Mouse (Mus musculus) layer of hippocampus, adult 11-12 months (tissue): ENCODE results near the gene Izumo1.

Experiments used
- DNase-seq: peaks from one replicate; pipeline ENCODE4 v3.0.0; 2022; ENCODE audit warnings: low spot score

Izumo1 gene

DNA sequence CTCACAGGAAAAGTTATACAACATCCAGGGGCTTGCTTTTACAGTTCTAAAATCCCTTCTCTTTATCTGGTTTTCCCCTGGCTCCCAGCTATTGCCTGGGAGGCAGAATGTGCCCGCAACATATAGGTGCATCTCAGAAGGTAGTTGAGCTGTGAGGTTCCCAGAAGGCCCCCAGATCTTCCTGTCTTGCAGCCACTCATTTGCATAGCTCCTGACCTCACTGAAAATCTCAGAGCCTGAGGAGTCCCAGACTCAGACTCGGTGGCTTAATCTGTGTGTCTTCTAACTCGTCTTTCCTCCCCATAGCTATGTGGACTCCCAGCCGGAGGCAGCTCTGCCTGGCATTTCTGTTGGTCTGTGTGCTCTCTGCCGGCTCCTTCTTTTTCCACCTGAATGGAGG lies 3.3 kb upstream of the Izumo1 start:
- DNase-seq: no peak

DNA sequence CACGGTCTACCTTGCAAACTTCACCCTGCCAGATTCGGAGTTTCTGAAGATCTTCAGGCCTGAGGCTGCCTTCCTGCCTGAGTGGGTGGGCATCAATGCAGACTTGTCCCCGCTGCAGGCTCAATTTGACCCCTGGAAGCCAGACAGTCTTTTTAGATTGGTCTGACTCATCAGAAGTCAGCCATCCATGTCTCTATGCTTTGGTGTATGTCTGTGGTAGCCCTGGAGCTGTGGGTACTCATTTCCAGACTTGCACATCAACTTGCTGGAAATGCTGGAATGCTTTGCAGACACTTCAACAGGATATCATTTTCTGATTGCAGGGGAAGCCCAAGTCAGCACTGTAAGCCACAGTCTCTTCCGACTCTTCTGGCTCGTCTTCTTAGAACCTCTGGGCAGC lies 2.0 kb upstream of the Izumo1 start:
- DNase-seq: no peak

DNA sequence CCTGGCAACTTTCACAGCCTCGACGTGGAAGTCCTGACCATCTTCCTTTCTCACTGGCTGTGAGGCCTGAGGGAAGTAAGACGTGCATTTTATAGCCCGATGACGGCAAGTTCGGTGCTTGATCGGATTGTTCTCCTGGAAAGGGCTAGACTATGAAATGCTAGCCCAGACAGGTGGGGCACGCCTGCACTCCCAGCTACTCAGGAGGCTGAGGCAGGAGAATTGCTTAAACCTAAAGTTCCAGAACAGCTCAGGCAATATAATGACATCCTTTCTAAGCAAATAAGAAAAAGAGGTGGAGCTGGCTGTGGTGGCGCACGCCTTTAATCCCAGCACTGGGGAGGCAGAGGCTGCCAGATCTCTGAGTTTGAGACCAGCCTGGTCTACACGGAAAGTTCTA lies 1.9 kb downstream of the Izumo1 start:
- DNase-seq: no peak

DNA sequence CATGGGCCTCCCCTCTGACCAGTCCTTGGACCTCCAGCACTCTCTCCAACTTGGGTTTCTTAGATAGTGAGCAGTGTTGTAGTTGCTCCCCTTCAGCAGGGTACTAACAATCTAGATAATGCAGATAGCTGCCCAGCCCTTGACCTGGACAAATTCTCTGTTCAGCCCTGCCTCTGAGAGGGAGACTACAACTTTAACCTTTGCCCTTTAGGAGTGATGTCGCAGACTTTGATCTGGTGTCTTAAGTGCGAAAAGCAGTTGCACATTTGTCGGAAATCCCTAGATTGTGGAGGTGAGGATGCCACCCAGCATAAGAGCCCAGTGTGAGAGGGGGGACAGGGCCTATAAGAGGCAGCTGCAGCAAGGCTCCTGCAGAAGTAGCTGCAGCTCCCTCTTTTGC lies 3.1 kb downstream of the Izumo1 start:
- DNase-seq: no peak

DNA sequence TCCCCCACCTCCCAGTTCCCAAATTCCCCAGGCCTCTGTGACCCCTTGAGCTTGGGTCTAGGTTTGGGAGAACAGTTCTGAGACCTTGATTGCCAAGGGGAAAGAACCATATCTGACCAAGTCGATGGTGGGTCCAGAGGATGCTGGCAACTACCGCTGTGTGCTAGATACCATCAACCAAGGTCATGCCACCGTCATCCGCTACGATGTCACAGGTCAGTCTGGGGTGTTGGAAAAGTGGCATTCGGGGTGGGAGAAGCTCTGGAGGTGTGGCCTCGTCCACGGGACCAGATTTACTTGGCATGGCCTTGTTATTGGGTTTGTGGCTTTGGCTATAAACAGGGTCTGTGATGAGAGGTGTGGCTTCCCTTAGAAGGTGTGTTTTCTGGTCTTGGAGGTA lies 3.9 kb downstream of the Izumo1 start:
- no peak for DNase-seq

DNA sequence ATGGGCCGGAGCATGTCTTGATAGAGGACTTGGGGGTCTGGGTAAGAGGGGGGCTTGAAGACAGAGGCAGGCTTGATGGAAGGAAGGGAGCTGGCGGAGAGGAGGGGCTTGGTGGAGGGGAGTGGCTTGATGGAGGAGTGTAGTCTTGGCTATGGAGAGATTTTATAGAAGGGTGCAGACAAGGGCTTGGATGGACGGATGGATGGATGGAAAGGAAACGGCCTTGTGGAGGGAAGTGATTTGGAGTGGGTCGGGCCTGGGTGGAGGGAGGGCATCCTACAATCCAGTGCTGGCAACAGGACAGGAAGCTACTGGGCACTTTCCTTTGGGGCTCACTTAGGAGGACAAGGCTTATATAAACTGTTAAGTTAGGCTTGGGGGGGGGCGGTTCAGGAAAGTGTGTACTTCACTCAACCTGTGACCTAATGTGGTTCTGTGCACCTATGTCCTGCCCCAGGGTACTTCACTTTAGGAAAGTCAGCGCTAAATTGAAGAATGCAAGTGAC lies 5.0 kb downstream of the Izumo1 start:
- DNase-seq: no peak

DNA sequence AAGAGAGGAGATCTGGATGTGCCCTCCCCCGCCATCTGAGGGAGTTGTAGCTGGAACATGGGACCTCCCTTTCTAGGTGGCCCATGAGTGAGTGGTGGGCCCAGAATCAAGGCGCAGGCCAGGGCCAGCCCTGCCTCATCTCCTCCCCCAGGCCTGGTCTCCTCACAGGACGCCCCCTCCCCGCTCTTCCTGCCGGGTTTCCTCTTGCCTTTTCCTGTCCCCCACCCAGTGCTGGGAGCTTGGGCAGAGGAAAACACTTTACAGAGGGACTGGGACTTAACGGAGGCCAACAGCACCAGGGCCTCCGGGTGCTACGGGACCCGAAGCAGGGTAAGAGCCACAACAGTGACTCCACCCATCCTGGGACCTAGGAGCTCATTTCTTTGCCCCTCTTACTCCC lies 5.7 kb downstream of the Izumo1 start, which contains the start of gene Rasip1:
Gene Rasip1 (plus strand): TSS at position 228 of the 400 bp plus-strand sequence.
- DNase-seq: no peak

DNA sequence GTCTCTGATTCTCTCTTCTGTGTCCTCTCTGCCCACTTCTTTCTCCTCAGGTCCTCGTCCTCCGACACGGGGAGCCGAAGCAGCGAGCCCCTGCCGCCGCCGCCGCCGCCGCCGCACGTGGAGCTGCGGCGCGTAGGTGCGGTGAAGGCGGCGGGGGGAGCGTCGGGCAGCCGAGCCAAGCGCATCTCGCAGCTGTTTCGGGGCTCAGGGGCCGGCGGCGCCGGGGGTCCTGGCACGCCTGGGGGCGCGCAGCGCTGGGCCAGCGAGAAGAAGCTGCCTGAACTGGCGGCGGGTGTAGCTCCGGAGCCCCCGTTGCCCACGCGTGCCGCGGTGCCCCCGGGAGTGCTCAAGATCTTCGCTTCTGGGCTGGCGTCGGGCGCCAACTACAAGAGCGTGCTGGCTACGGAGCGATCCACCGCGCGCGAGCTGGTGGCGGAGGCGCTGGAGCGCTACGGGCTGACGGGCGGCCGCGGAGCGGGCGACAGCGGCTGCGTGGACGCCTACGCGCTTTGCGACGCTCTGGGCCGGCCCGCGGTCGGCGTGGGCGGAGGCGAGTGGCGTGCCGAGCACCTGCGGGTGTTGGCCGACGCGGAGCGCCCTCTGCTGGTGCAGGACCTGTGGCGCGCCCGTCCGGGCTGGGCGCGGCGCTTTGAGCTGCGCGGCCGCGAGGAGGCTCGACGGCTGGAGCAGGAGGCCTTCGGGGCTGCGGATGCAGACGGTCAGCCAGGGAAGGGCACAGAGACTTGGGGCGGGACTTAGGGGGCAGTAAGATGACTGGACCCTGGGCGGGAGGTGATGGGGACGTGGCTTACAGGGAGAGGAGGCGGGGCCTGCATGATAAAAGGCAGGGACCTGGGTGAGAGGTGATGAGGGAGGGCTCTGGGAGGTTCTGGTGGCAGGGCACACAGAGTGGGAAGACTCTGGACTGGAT lies 7.0 kb downstream of the Izumo1 start:
- DNase-seq: peak; percentile 83

DNA sequence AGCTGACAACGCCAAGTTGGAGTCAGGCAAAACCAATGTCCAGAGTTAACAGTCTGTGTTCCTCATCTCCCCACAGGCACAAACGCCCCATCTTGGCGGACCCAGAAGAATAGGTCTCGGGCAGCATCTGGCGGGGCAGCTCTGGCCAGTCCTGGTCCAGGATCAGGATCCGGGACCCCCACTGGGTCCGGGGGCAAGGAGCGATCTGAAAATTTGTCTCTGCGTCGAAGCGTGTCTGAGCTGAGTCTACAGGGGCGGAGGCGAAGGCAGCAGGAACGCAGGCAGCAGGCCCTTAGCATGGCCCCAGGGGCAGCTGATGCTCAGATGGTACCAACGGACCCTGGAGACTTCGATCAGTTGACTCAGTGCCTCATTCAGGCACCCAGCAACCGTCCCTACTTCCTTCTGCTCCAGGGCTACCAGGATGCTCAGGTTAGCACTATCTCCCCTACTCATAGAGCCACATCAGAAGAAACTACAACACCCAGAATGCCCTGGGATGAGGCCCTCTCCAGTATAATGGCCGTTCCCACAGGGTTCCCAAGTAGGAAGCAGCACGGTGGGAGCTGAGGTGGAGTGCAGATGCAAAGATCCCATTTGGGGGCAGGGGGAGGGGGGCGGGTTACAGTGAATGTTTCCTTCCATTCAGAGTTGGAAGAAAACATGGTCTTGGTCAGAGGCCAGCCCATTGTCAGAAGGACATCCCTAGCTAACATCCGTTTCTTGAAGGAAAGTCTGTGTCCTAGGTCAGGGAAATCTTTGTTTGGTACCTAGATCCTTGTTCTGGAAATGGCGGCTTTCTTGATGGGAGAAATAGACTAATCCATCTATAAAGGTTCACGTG lies 8.7 kb downstream of the Izumo1 start:
- DNase-seq: no peak

DNA sequence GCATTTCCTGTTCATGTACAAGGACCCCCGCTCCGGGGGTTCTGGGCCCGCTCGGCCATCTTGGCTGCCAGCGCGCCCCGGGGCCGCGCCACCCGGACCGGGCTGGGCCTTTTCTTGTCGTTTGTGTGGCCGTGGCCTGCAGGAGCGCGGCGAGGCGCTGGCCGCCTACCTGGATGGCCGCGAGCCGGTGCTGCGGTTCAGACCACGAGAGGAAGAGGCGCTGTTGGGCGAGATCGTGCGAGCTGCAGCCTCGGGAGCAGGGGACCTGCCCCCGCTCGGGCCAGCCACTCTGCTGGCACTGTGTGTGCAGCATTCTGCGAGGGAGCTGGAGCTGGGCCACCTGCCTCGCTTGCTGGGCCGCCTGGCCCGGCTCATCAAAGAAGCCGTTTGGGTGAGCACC lies 10.9 kb downstream of the Izumo1 start:
- no peak for DNase-seq

DNA sequence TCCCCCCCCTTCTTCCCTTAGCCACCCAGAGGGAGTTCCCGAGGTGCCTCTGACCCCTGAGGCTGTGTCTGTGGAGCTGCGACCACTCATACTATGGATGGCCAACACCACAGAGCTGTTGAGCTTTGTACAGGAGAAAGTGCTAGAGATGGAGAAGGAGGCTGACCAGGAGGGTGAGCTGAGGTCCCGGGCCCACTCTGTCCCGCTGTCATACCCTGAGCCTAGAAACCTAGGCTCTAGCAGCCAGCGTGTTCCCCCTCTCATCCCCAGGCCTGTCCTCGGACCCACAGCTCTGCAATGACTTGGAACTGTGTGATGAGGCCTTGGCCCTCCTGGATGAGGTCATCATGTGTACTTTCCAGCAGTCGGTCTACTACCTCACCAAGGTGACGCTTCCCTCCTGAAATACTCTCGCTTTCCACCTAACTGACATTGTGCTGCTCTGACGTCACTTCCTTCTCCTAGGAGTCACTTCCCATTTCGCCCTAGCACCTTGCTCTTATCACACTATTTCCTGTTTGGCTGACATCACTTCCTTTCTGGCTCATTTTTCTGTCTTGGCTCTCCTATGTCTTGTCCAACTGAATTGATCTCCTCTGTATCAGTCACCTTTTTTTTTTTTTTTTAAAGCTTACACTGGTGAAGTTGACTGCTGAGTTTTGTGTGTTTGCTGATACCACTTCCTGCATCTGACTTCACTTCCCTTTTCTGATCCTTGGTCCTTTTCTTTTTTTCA lies 13.5 kb downstream of the Izumo1 start:
- DNase-seq: no peak

DNA sequence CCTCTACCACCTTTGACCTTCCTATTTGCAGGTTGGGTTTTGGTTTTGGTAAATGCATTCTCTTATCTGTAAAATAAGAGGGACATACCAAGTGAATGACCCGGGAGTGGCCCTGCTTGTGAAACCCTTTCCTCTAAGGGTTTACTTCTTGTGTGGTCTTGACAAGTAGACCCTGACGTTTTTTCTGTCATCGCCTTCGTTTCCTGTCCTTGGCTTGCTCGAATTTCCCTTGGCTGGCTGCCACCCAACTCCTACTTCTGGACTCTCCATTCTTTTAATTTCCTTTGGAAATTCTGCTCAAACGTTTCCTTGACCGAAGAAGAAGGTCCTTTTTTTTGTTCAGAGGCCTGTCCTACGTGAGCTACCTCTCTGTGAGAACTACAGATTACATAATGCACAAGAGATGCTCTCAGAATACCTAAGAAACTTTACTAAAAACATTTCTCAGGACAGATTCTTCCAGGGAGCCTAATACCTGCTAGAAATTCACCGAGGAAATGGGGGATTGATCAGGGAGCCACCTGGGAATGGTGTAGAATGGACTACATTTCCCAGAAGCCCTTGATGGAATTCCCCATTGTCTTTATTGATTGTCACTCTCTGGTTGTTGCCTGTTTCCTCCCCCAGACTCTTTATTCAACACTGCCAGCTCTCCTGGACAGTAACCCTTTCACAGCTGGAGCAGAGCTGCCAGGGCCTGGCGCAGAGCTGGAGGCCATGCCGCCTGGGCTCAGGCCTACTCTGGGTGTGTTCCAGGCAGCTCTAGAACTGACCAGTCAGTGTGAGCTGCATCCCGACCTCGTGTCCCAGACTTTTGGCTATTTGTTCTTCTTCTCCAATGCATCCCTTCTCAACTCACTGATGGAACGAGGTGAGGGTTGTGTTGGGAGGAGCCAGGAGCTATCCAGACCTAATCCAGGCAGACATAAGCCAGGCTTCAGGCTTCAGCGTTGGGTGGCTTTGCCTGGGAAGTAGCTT lies 14.4 kb downstream of the Izumo1 start:
- no peak for DNase-seq

DNA sequence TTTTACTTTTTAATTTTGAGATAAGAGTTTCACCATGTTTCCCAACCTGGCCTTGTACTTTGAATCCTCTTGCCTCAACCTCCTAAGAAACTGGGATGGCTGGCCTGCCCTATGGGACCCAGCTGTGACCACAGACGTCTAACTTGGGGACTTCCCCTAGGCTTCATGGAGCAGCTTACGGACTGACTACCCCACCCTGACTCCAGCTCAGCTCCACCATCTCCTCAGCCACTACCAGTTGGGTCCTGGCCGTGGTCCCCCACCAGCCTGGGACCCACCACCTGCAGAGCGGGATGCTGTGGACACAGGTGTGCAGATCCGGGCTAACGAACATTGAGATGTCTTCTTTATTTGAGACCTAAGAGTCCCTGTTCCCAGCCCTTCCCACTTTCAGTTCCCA lies 16.1 kb downstream of the Izumo1 start:
- no peak for DNase-seq

DNA sequence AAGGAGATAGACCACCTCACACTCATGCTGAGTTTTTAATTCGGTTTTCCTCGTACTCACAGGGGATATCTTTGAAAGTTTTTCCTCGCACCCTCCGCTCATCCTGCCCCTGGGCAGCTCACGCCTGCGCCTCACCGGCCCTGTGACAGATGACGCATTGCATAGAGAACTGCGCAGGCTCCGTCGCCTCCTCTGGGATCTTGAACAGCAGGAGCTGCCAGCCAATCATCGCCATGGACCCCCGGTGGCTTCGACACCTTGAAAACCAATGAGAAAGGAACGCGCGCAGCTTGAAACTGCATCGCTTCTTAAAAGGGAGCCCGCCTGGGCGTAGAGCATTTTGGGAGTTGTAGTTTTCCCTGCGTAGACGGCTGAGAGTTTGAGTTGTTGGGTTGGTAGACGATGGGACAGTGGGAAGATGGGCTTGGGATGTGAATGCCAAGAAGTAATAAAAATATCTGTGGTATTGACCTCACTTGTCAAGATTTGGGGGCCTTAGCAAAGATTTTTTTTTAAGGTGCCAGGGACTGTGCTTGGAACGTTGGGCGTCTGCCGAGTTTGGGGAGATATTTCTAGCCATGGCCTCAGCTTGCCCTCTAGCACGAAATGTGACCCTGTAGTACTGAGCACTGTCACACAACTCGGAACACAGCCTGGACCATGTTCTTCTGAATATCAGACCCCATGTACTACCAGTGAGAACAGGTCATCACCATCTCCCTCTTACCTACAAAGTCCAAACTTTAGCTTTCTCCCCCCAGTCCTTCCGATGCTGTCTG lies 17.2 kb downstream of the Izumo1 start:
- DNase-seq: peak; percentile 97

DNA sequence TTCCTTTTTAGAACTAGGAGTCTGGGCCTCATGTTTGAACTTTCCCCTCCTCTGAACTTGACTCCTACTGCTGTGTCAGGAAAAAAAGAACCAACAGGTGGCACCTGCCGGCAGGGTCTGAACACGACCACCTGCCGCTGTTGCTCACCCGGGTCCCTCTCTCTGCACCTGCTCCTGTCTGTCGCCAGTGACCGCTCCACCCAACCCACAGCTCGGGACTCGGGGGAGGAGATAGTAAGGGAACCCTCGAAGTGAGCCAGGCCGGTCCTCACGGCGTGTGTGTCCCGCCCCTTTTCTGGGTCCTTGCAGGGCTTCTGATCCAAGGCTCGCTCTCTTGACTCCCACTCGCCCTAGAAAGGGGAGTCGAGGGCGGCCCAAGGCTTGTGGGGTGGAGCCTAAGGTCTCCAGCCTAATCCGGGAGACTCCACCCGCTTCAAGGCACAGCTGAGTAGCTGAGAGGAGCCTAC lies 18.0 kb downstream of the Izumo1 start, which contains the start of gene Mamstr:
Gene Mamstr (plus strand): TSS at position 417 of the 467 bp plus-strand sequence.
- no peak for DNase-seq

DNA sequence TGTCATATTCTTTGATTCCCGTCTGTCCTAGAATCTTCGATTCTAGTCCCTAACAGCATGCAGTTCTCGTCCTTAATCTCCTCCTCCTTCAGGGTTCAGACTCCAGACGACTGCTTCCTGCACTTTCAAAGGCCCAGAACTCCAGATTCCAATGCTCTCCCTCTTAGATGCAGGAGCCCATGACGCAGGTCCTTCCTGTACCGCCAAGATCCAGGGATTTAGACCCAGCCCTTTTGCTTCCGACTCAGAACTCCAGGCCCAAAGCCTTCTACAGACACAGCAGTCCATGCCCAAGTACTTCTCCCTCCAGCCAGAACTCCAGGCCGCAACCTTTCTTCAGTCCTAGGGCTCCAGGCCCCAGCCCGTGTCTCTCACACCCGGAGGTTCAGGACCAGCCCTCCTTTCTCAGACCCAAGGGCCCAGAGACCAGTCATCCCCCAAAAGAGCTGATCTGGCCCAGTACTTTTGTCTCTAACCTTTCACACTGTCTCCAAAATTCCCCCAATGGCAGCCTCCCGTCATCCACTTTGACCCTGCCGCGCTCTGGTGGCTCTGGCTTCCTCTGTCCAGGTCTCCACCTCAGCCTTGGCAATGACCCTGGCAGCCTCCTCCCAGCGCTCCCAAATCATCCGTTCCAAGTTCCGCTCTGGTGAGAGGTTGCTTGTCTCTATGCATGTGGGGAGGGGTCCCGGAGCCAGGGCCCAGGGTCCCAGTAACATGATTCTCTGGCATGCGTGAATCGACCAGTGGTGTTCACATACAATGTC lies 18.8 kb downstream of the Izumo1 start:
- DNase-seq: no peak

DNA sequence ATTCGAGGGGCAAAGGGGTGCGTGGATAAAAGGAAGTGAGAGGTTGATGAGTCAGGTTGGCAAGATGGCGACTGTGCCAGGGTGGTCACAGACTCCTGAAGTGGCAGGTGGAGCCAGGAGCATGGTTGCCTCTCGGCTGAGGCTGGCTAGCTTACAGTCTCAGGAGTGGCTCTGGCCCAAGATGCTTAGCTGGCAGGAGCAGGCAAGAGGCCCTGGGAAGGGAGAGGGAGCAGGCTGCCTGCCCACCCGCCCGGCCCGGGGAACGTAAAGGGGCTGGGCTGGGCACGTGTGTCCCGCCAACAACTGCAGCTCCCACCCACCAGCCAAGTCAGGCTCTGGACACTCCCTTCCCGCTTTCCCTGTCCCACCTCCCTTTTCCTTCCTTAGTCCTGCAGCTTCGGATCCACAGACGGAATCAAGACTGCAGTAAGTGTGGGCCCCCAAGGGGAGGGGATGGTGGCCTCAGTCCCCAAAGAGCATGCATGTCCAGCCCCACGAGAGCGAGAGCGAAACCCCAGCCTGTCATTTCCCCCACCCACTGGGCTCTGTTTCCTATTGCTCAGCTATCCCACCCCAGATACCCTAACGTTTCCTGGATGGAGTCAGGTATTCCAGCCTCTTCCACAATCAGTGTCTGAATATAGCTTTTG lies 19.9 kb downstream of the Izumo1 start:
- no peak for DNase-seq

DNA sequence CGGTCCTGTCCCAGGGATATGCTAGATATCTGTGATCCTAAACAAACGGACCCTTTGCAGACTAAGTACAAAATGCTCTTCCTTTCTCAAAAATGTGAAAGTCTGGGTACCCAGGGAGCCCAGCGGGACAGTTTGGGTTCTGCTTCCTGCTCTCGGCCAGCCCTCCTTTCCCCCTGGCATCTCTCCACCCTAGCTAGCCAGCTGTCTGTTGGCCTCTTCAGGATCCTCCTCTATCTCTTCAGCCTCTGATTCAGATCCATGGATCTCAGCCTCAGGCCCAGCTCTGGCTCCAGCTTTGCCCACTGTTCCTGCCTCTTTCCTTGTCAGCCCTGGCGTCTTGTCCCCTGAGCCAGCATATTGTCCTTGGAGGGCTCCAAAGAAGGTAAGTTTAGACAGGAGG lies 20.5 kb downstream of the Izumo1 start:
- DNase-seq: no peak
